Mouse (Mus musculus) liver, postnatal 0 days (tissue): ENCODE measurements around the gene Atp5b. TPM values are rescaled to one million over a fixed set of nuclear protein-coding genes. Genes with fewer than 3 reads are reported as not detected.
"Not testable (repeated sequence)": the region's sequence is repeated elsewhere in the genome, so short reads cannot be mapped to it uniquely, and the experiment has no call there.

ENCODE experiments used
- ATAC-seq: fragments of 200-750 bp; cut with Nextera tagmentation; 2 replicates; pipeline ENCODE4 v1.8.0; 2017; ENCODE audit warnings: mild to moderate bottlenecking, moderate library complexity
- DNase-seq: peaks from one replicate; pipeline ENCODE4 v3.0.0-alpha.2; 2016
- H3K27ac ChIP-seq: fragments of 300-500 bp; sonication (generic); 2 replicates; pipeline ENCODE4 v1.5.1; 2014; ENCODE audit warnings: antibody characterized with exemption, moderate library complexity, mild to moderate bottlenecking, low read depth
- H3K27me3 ChIP-seq: fragments of 300-500 bp; sonication (generic); 2 replicates; pipeline ENCODE4 v1.6.1; 2014; ENCODE audit warnings: low read length, control low read depth, mixed read lengths; ENCODE audit not compliant: insufficient read depth
- H3K36me3 ChIP-seq: fragments of 300-500 bp; sonication (generic); replicated peaks from 2 replicates; pipeline ENCODE4 v1.6.1; 2014; ENCODE audit warnings: mild to moderate bottlenecking, control low read depth, low read length, moderate library complexity, mixed read lengths; ENCODE audit not compliant: insufficient read depth
- H3K4me1 ChIP-seq: fragments of 300-500 bp; sonication (generic); 2 replicates; pipeline ENCODE4 v1.6.1; 2014; ENCODE audit warnings: antibody characterized with exemption, mild to moderate bottlenecking, control low read depth; ENCODE audit not compliant: insufficient read depth
- H3K4me2 ChIP-seq: fragments of 300-500 bp; sonication (generic); 2 replicates; pipeline ENCODE4 v1.6.1; 2014; ENCODE audit warnings: low read depth, mild to moderate bottlenecking, low read length, moderate library complexity, mixed read lengths
- H3K4me3 ChIP-seq: fragments of 300-500 bp; sonication (generic); 2 replicates; pipeline ENCODE4 v1.5.1; 2014; ENCODE audit warnings: low read depth, low read length
- H3K9ac ChIP-seq: fragments of 300-500 bp; sonication (generic); replicated peaks from 2 replicates; pipeline ENCODE4 v1.6.1; 2014; ENCODE audit warnings: mild to moderate bottlenecking, moderate library complexity
- H3K9me3 ChIP-seq: fragments of 300-500 bp; sonication (generic); 2 replicates; pipeline ENCODE4 v1.6.1; 2016; ENCODE audit warnings: mild to moderate bottlenecking, control low read depth, low read length, mixed read lengths
- CTCF ChIP-seq: sonication (generic); IDR thresholded peaks from 2 replicates; pipeline ENCODE4 v1.5.1; 2016; ENCODE audit warnings: antibody characterized with exemption, low read depth
- EP300 ChIP-seq: IDR thresholded peaks from 2 replicates; pipeline ENCODE4 v1.6.1; 2016; ENCODE audit warnings: antibody characterized with exemption, low read depth, mild to moderate bottlenecking
- WGBS: fragments of 180-500 bp; shearing (Covaris S2); extraction: QIAGEN DNeasy Blood & Tissue Kit; methylation state at CpG from one replicate; pipeline ENCODE4 v1.1.7; 2014; ENCODE audit not compliant: insufficient replicate concordance; 5-methylcytosine and 5-hydroxymethylcytosine counted together
- polyA plus RNA-seq: library from polyadenylated mRNA; unstranded; fragments of >200 nt; fragmentation: Nextera tagmentation; extraction: Ambion mirVana; gene quantifications from 2 replicates; pipeline ENCODE4 v1.2.1, GENCODE M21; 2015

Gene Atp5b
- polyA plus RNA-seq, 1 experiment from 2014 or later: 1,865 TPM

DNA sequence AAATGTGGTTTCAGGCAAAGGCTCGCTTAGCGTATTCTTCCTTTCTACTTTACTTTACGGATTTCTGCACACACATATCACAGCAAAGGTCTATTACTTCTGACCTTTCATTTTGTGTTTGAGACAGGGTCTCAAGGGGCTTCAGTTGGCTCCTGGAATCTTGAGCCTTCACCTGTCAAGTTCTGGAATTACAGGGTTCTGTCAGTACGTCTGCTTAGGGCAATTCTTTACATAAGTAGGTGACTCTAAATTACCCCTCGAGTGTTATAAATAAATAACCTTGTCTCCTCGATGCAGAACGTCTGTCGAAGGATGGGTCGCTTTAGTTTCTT is 630 bp upstream of the Atp5b start:
- peak overlapping the region; percentile 76 for H3K9ac ChIP-seq
- H3K27me3 ChIP-seq: no peaks in the 10 kb centered on the region
- ATAC-seq (no peak), DNase-seq (no peak)
- H3K4me1 ChIP-seq: peaks cover 15% of the 10 kb centered on the region
- WGBS: 2% methylated on average over 9 of the region's 9 CpGs
- TF ChIP-seq CTCF (no peak), EP300 (no peak)
- peaks cover 26% of the 10 kb centered on the region for H3K36me3 ChIP-seq
- peak overlapping the region; percentile 94 for H3K4me2 ChIP-seq
- H3K9me3 ChIP-seq: no peaks in the 10 kb centered on the region
- H3K27ac ChIP-seq: peak overlapping the region; percentile 89
- H3K4me3 ChIP-seq: peak overlapping the region; percentile 80

DNA sequence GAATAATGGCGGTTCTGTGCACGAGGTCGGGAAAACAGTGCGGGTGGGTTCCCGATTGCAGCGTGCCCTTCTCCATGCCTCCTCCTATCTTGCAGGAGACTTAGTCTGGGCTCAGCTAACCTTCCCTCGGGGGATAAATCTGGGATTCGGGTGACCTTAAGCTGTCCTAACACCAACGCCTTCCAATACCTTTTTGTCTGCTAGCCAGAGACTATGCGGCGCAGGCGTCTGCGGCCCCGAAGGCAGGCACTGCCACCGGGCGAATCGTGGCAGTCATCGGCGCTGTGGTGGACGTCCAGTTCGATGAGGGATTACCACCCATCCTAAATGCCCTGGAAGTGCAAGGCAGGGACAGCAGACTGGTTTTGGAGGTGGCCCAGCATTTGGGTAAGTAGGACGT is 615 bp downstream of the Atp5b start:
- no peak for TF ChIP-seq EP300
- no peak for TF ChIP-seq CTCF
- ATAC-seq (no peak), DNase-seq (peak; percentile 51)
- 2% methylated on average over 22 of the region's 22 CpGs for WGBS
- peaks cover 38% of the 10 kb centered on the region for H3K36me3 ChIP-seq
- H3K4me1 ChIP-seq: peaks cover 21% of the 10 kb centered on the region
- H3K27ac ChIP-seq: peak overlapping the region; percentile 85
- H3K4me3 ChIP-seq: peak overlapping the region; percentile 80
- peak overlapping the region; percentile 80 for H3K4me2 ChIP-seq
- H3K9me3 ChIP-seq: no peaks in the 10 kb centered on the region
- peak overlapping the region; percentile 94 for H3K9ac ChIP-seq
- no peaks in the 10 kb centered on the region for H3K27me3 ChIP-seq

DNA sequence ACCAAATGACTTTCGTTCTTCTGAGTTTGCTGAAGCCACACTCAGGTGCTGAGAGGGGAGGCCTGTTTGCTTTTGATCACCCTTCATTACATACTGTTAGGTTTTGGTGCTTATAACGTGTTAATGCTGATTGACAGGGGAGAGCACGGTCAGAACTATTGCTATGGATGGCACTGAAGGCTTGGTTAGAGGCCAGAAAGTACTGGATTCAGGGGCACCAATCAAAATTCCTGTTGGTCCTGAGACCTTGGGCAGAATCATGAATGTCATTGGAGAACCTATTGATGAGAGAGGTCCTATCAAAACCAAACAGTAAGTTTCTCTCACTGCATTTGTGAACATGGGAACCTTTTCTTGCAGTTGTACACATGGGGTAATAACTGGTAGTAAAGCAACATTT is 1.1 kb downstream of the Atp5b start:
- peak overlapping the region; percentile 85 for H3K27ac ChIP-seq
- no peaks in the 10 kb centered on the region for H3K9me3 ChIP-seq
- H3K4me3 ChIP-seq: peak overlapping the region; percentile 80
- DNase-seq: no peak
- peak overlapping the region; percentile 94 for H3K9ac ChIP-seq
- no peaks in the 10 kb centered on the region for H3K27me3 ChIP-seq
- TF ChIP-seq CTCF (no peak), EP300 (no peak)
- 3% methylated on average over 3 of the region's 3 CpGs for WGBS
- peak overlapping the region; percentile 80 for H3K4me2 ChIP-seq
- H3K36me3 ChIP-seq: peaks cover 43% of the 10 kb centered on the region
- no peak for ATAC-seq
- H3K4me1 ChIP-seq: peaks cover 21% of the 10 kb centered on the region

DNA sequence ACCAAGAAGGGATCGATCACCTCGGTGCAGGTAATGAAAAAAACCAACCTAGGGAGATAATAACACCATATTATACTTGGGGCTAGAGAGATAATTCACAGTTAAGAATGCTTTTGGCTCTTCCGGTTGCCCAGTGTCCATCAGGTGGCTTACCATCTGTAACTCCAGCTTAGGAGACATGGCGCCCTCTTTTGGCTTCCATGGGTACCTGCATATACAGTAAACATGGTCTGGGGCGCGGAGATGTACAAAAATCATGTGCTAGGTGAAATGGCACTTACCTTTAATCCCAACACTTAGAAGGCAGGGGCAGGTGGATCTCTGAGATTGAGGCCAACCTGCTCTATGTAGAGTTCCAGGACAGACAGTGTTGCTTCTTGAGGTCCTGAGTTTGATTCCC is 3.3 kb downstream of the Atp5b start:
- Histone ChIP-seq H3K4me3 (no peak overlapping the region), H3K9ac (no peak overlapping the region), H3K4me1 (peaks cover 28% of the 10 kb centered on the region), H3K27me3 (no peaks in the 10 kb centered on the region), H3K9me3 (no peaks in the 10 kb centered on the region), H3K27ac (no peak overlapping the region), H3K4me2 (no peak overlapping the region), H3K36me3 (peaks cover 52% of the 10 kb centered on the region)
- no peak for ATAC-seq
- DNase-seq: peak; percentile 44
- WGBS: 72% methylated on average over 6 of the region's 6 CpGs
- TF ChIP-seq CTCF (peak; percentile 75), EP300 (no peak)

DNA sequence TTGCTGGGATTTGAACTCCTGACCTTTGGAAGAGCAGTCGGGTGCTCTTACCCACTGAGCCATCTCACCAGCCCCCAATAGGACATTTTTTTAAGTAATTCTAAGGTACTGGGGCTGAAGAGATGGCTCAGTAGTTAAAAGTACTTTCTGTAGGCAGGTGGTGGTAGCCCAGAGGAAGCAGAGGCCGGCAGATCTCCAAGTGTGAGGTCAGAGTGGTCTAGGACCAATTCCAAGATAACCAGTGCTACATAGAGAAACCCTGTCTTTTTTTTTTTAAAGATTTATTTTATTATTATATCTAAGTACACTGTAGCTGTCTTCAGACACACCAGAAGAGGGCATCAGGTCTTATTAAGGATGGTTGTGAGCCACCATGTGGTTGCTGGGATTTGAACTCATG is 4.1 kb downstream of the Atp5b start:
- 63% methylated on average over 2 of the region's 2 CpGs for WGBS
- Histone ChIP-seq H3K4me1 (peaks cover 26% of the 10 kb centered on the region), H3K36me3 (peaks cover 52% of the 10 kb centered on the region)

DNA sequence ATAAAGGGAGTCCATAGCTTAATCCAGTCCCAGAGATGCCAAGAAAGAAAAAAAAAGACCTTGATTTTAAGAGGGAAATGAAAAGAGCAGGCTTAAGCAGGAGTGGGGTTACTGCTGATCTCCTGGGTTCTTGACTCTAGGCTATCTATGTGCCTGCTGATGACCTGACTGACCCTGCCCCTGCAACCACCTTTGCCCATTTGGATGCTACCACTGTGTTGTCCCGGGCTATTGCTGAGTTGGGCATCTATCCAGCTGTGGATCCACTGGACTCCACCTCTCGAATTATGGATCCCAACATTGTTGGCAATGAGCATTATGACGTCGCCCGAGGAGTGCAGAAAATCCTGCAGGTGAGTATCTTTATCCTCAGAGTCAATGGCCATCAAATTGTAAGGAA is 5.1 kb downstream of the Atp5b start:
- Histone ChIP-seq H3K27ac (no peak overlapping the region), H3K9ac (no peak overlapping the region), H3K9me3 (no peaks in the 10 kb centered on the region), H3K27me3 (no peaks in the 10 kb centered on the region), H3K4me2 (no peak overlapping the region), H3K36me3 (peaks cover 52% of the 10 kb centered on the region), H3K4me1 (peaks cover 26% of the 10 kb centered on the region), H3K4me3 (no peak overlapping the region)
- DNase-seq: peak; percentile 42
- no peak for ATAC-seq
- WGBS: 85% methylated on average over 5 of the region's 5 CpGs
- no peak for TF ChIP-seq EP300
- TF ChIP-seq CTCF: no peak

More for the DNA sequence above, 4.1 kb downstream of the Atp5b start:
- not testable (repeated sequence) for H3K9ac ChIP-seq, H3K27ac ChIP-seq, DNase-seq, ATAC-seq, H3K4me3 ChIP-seq, H3K27me3 ChIP-seq, H3K9me3 ChIP-seq, H3K4me2 ChIP-seq

DNA sequence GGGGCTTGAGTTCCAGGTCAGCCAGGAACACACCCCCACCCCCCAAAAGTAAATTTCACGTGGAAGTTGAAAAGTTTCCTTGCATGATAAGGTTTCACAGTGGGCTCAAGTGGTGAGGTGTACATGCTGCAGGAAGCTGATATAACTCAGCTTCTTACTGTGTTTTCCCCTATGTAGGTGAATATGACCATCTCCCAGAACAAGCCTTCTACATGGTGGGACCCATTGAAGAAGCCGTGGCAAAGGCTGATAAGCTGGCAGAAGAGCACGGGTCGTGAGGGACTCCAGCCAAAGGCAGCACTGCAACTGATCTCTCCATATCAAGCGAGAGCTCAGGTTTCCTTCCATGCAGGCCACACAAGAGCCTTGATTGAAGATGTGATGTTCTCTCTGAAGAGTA is 6.8 kb downstream of the Atp5b start:
- H3K4me2 ChIP-seq: no peak overlapping the region

More for the DNA sequence above, 6.8 kb downstream of the Atp5b start:
- Histone ChIP-seq H3K9me3 (no peaks in the 10 kb centered on the region), H3K27ac (no peak overlapping the region), H3K4me3 (no peak overlapping the region), H3K9ac (no peak overlapping the region), H3K36me3 (peaks cover 51% of the 10 kb centered on the region), H3K27me3 (no peaks in the 10 kb centered on the region), H3K4me1 (peaks cover 32% of the 10 kb centered on the region)
- TF ChIP-seq EP300 (no peak), CTCF (no peak)
- no peak for ATAC-seq
- DNase-seq: no peak
- WGBS: 36% methylated on average over 5 of the region's 5 CpGs
